ENCODE assay signal across 9 mouse cellular contexts in genomic region chr9:41973775-41974657, GRCm38 (mm10).
DNase-seq lines count a peak whose midpoint lies in the region; ATAC-seq and TF ChIP-seq lines count a peak whose summit lies in the region.
"Had no signal": no experiment of that assay in that cellular context is flagged by ENCODE, and none has a peak within 500 bp of the region (broad histone marks: within the 10 kb centered on the region; RNA-seq: fewer than 3 reads in every experiment).

No protein-coding gene starts in this region.

- no peaks in the 10 kb centered on the region for H3K27me3 ChIP-seq in Patski
- H3K27me3 ChIP-seq in midbrain, embryonic 11.5 days (ENCODE audit: control insufficient read depth, insufficient read depth, low read length): no peaks in the 10 kb centered on the region
- no peaks in the 10 kb centered on the region for H3K27me3 ChIP-seq in testis, adult 2 months (ENCODE audit: control insufficient read depth, insufficient read depth, low read length)
- H3K27me3 ChIP-seq: limb, embryonic 12.5 days had no signal

- no peak overlapping the region for H3K27ac ChIP-seq in cortical plate, adult 2 months (ENCODE audit: insufficient read depth, low read length)
- no peak overlapping the region for H3K27ac ChIP-seq in midbrain, embryonic 11.5 days (ENCODE audit: low read depth, low read length)
- no peak overlapping the region for H3K27ac ChIP-seq in testis, adult 2 months (ENCODE audit: control insufficient read depth, insufficient read depth, low read depth, low read length)
- H3K27ac ChIP-seq: limb, embryonic 12.5 days had no signal

- no peak overlapping the region for H3K4me2 ChIP-seq in midbrain, embryonic 11.5 days
- H3K4me2 ChIP-seq: limb, embryonic 12.5 days had no signal

- peak; percentile 62 for TF ChIP-seq CTCF in Patski (IDR thresholded peaks at IDR 0.05)
- TF ChIP-seq CTCF in cortical plate, adult 2 months (IDR thresholded peaks at IDR 0.05; ENCODE audit: extremely low read depth, insufficient read depth, low read length): peak; percentile 88
- TF ChIP-seq CTCF in testis, adult 2 months (IDR thresholded peaks at IDR 0.05; ENCODE audit: control insufficient read depth, insufficient read depth, insufficient replicate concordance, low read depth, low read length): peak; percentile 60; the same call in 1 of the 2 replicates

- H3K36me3 ChIP-seq in midbrain, embryonic 11.5 days (ENCODE audit: control insufficient read depth, insufficient read depth, low read length): no peaks in the 10 kb centered on the region
- H3K36me3 ChIP-seq in testis, adult 2 months (ENCODE audit: control insufficient read depth, insufficient read depth, low read length): no peaks in the 10 kb centered on the region

- DNase-seq in adrenal gland, adult (ENCODE audit: inconsistent age in 2 of 2, low spot score in 1 of 2): peak; percentile 28 to 69
- DNase-seq in adrenal gland, adult 8-10 months: no peak
- no peak for DNase-seq in Patski (ENCODE audit: low read depth, low spot score)
- peak; percentile 37 to 66 for DNase-seq in gastrocnemius, postnatal 4 days (ENCODE audit: low spot score in 2 of 2)
- DNase-seq in layer of hippocampus, postnatal 25 days (ENCODE audit: extremely low spot score in 1 of 2, low spot score in 1 of 2): peak; percentile 70 to 83
- DNase-seq in midbrain, embryonic 11.5 days (ENCODE audit: low spot score, missing footprints): peak; percentile 92

- ATAC-seq in Patski: no peak
- peak; percentile 81 for ATAC-seq in midbrain, embryonic 11.5 days (ENCODE audit: low FRiP score)

- in situ Hi-C loops in Patski (cut with MboI; ENCODE audit: low pct_unique_long_range_greater_than_20kb): loop anchor here (25.0 kb wide), 1 partner anchor 987 kb away; no protein-coding TSS in a partner anchor

- no peaks in the 10 kb centered on the region; the same call in 1 of the 2 replicates for H3K9me3 ChIP-seq in midbrain, embryonic 11.5 days (ENCODE audit: control insufficient read depth, low read length)

- POLR2A ChIA-PET in Patski (lab: Charles Lee): no interaction called here

- H3K9ac ChIP-seq in midbrain, embryonic 11.5 days (ENCODE audit: low read length): no peak overlapping the region
- H3K9ac ChIP-seq: limb, embryonic 12.5 days had no signal

- H3K4me1 ChIP-seq in cortical plate, adult 2 months (ENCODE audit: control insufficient read depth, insufficient read depth, low read length): no peaks in the 10 kb centered on the region
- no peaks in the 10 kb centered on the region for H3K4me1 ChIP-seq in midbrain, embryonic 11.5 days (ENCODE audit: control insufficient read depth, insufficient read depth, low read length)
- no peaks in the 10 kb centered on the region for H3K4me1 ChIP-seq in testis, adult 2 months (ENCODE audit: control insufficient read depth, insufficient read depth, low read length)

- no peak for TF ChIP-seq POLR2A in cortical plate, adult 2 months (IDR thresholded peaks at IDR 0.05; ENCODE audit: extremely low read depth, insufficient read depth, low read length)
- no peak for TF ChIP-seq POLR2A in testis, adult 2 months (IDR thresholded peaks at IDR 0.05; ENCODE audit: control insufficient read depth, low read depth, low read length)

- 71% methylated on average over 25 of the region's 25 CpGs for WGBS in midbrain, embryonic 11.5 days

- CTCF ChIA-PET in Patski (lab: Charles Lee): interaction anchor here (1.1 to 2.3 kb wide), 2 partner anchors 10 to 13 kb away, joined by 3 to 9 read pairs; no protein-coding TSS in a partner anchor

- H3K4me3 ChIP-seq in cortical plate, adult 2 months (ENCODE audit: insufficient read depth, low read length): no peak overlapping the region
- no peak overlapping the region for H3K4me3 ChIP-seq in midbrain, embryonic 11.5 days (ENCODE audit: low read depth, low read length)
- no peak overlapping the region for H3K4me3 ChIP-seq in testis, adult 2 months (ENCODE audit: control insufficient read depth, low read depth, low read length)
- H3K4me3 ChIP-seq: limb, embryonic 12.5 days had no signal

Comparison
In these comparisons a context has a peak if more than half of its experiments do, and no peak if none do; other contexts are left out.
1. DNase-seq: peak in adrenal gland, adult (2 of 2), gastrocnemius, postnatal 4 days (2 of 2), layer of hippocampus, postnatal 25 days (2 of 2) and midbrain, embryonic 11.5 days (single experiment); none in adrenal gland, adult 8-10 months (single experiment) and Patski (single experiment).
2. Peak in every context shown above with its lines, with median percentiles within 50 percentile points of each other: CTCF ChIP-seq.